Mouse (Mus musculus) embryonic facial prominence, embryonic 15.5 days (tissue): Measurements from ENCODE around the gene Lrp4. TPM values are rescaled to one million over a fixed set of nuclear protein-coding genes. Genes with fewer than 3 reads are reported as not detected.
A peak's percentile ranks its signal among the peaks of the same experiment; 100 is the strongest.

Experiments used
- ATAC-seq: fragments of 200-750 bp; cut with Nextera tagmentation; 2 replicates; pipeline ENCODE4 v1.8.0; 2017; ENCODE audit warnings: low read depth, moderate TSS enrichment; ENCODE audit not compliant: insufficient number of reproducible peaks, low FRiP score, low TSS enrichment
- H3K27ac ChIP-seq: fragments of 300-500 bp; sonication (generic); replicated peaks from 2 replicates; pipeline ENCODE4 v1.5.1; 2015; ENCODE audit warnings: mild to moderate bottlenecking, inconsistent platforms
- H3K27me3 ChIP-seq: fragments of 300-500 bp; sonication (generic); 2 replicates; pipeline ENCODE4 v1.6.1; 2015; ENCODE audit warnings: inconsistent platforms
- H3K36me3 ChIP-seq: fragments of 300-500 bp; sonication (generic); 2 replicates; pipeline ENCODE4 v1.6.1; 2015; ENCODE audit warnings: mild to moderate bottlenecking, inconsistent platforms
- H3K4me1 ChIP-seq: fragments of 300-500 bp; sonication (generic); 2 replicates; pipeline ENCODE4 v1.6.1; 2015; ENCODE audit warnings: inconsistent platforms
- H3K4me2 ChIP-seq: fragments of 300-500 bp; sonication (generic); replicated peaks from 2 replicates; pipeline ENCODE4 v1.6.1; 2015; ENCODE audit warnings: mild to moderate bottlenecking, inconsistent platforms
- H3K4me3 ChIP-seq: fragments of 300-500 bp; sonication (generic); replicated peaks from 2 replicates; pipeline ENCODE4 v1.5.1; 2015; ENCODE audit warnings: mild to moderate bottlenecking, inconsistent platforms
- H3K9ac ChIP-seq: fragments of 300-500 bp; sonication (generic); 2 replicates; pipeline ENCODE4 v1.6.1; 2015; ENCODE audit warnings: inconsistent platforms
- H3K9me3 ChIP-seq: fragments of 300-500 bp; sonication (generic); replicated peaks from 2 replicates; pipeline ENCODE4 v1.6.1; 2016; ENCODE audit warnings: inconsistent platforms
- WGBS: fragments of 180-500 bp; shearing (Covaris S2); methylation state at CpG from one replicate; pipeline ENCODE4 v1.1.7; 2015; 5-methylcytosine and 5-hydroxymethylcytosine counted together
- polyA plus RNA-seq: library from polyadenylated mRNA; unstranded; fragments of >200 nt; fragmentation: Nextera tagmentation; extraction: Ambion mirVana; gene quantifications from 2 replicates; pipeline ENCODE4 v1.2.1, GENCODE M21; 2015

Gene Lrp4
- 11.1 and 12.0 TPM in 2 replicates for polyA plus RNA-seq

- peak; percentile 86 for ATAC-seq
- Histone ChIP-seq H3K9me3 (no peaks in the 10 kb centered on the region), H3K9ac (peak within 1 kb of the TSS; percentile 81), H3K4me1 (peaks cover 34% of the 10 kb centered on the region), H3K36me3 (no peaks in the 10 kb centered on the region), H3K27me3 (no peaks in the 10 kb centered on the region), H3K4me2 (peak within 1 kb of the TSS; percentile 84), H3K27ac (peak within 1 kb of the TSS; percentile 96), H3K4me3 (peak within 1 kb of the TSS; percentile 82)
- 0% methylated on average over 23 of the region's 36 CpGs for WGBS
Observed at GRCm38 (mm10) chr2:91457259-91457655, at the start of gene Lrp4. Gene Lrp4, plus strand, starts transcription at chr2:91457511.

- Histone ChIP-seq H3K4me3 (no peak overlapping the region), H3K27me3 (no peaks in the 10 kb centered on the region), H3K9me3 (no peaks in the 10 kb centered on the region), H3K4me2 (no peak overlapping the region), H3K4me1 (peaks cover 18% of the 10 kb centered on the region), H3K36me3 (no peaks in the 10 kb centered on the region), H3K9ac (no peak overlapping the region), H3K27ac (no peak overlapping the region)
- 71% methylated on average over 2 of the region's 2 CpGs for WGBS
- ATAC-seq: no peak
Observed at GRCm38 (mm10) chr2:91408031-91408430, 49.3 kb upstream of the Lrp4 start.

DNA sequence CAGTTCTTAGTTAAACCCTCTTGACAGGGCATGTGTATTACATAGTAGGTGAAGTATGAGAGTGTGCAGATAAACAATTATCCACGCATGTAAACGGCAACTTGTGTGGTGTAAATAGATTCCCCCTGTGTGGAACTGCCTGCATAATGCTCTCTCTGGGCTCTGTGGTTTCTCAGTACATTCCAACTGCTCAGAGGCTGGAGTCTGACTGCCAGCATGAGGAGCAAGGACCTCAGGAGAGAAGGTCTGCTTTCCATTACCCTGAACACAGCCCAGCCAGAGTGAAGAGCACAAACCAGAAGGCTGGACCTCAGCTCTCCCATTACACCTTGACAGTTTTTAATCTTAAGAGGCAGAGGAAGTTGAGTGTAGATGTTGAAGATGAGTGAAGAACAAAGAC lies 45.8 kb upstream of the Lrp4 start:
- Histone ChIP-seq H3K36me3 (no peaks in the 10 kb centered on the region), H3K4me2 (no peak overlapping the region), H3K9ac (no peak overlapping the region), H3K9me3 (no peaks in the 10 kb centered on the region), H3K4me3 (no peak overlapping the region), H3K27ac (peak overlapping the region; percentile 74), H3K4me1 (peaks cover 21% of the 10 kb centered on the region), H3K27me3 (no peaks in the 10 kb centered on the region)
- WGBS: 24% methylated on average over 2 of the region's 2 CpGs
- ATAC-seq: peak; percentile 92

DNA sequence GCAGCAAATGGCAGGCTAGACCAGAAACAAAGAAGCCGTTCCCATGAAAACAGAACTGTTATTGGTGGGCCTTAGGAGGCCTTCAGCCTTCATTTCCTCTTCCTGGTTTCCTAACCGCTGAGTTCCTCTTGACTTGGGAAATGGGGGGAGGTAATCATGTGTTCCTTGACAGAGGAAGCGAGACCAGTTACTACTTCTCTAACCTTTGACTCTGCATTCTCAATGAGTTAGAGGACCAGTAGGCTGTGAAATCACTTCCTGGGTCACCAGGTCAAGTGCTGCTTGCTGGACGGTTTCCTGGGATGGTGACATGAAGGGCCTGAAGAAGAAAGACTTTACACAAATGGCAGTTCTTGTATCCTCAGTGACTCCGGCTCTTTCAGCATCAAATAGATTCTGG lies 45.0 kb upstream of the Lrp4 start:
- no peak for ATAC-seq
- no peak overlapping the region for H3K4me2 ChIP-seq

DNA sequence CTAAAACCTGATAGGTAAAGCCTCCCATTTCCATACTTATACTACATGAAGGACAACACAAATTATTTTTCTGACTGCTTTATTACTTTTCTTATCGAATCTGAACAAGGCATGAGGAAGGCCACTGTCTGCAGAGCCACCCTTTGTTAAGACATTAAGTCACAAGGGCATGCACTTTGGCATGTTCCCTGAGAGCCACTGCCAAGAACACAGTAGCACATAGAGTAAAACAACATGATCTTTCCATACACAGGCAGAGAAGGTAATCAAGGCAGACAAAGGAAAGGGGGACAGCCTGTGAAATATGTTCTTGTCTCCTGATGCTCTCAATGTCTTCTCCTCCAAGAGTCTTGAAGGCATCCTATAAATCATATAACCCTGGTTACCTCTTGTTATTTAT lies 43.5 kb upstream of the Lrp4 start:
- Histone ChIP-seq H3K27ac (no peak overlapping the region), H3K4me1 (peaks cover 21% of the 10 kb centered on the region), H3K9ac (no peak overlapping the region), H3K4me2 (no peak overlapping the region), H3K4me3 (no peak overlapping the region), H3K9me3 (no peaks in the 10 kb centered on the region), H3K36me3 (no peaks in the 10 kb centered on the region), H3K27me3 (no peaks in the 10 kb centered on the region)
- ATAC-seq: no peak
- 88% methylated on average over 1 of the region's 1 CpGs for WGBS

More for the DNA sequence above, 45.0 kb upstream of the Lrp4 start:
- Histone ChIP-seq H3K4me1 (peaks cover 21% of the 10 kb centered on the region), H3K4me3 (no peak overlapping the region), H3K9ac (no peak overlapping the region), H3K9me3 (no peaks in the 10 kb centered on the region), H3K27ac (peak overlapping the region; percentile 74), H3K36me3 (no peaks in the 10 kb centered on the region), H3K27me3 (no peaks in the 10 kb centered on the region)
- 71% methylated on average over 5 of the region's 5 CpGs for WGBS

GRCm38 (mm10) chr2:91421641-91422040 lies 35.7 kb upstream of the Lrp4 start:
- no peak overlapping the region for H3K4me3 ChIP-seq
- H3K9me3 ChIP-seq: no peaks in the 10 kb centered on the region; the same call in 1 of the 2 replicates
- 79% methylated on average over 5 of the region's 5 CpGs for WGBS
- H3K27me3 ChIP-seq: no peaks in the 10 kb centered on the region
- H3K4me1 ChIP-seq: no peaks in the 10 kb centered on the region
- no peak overlapping the region for H3K4me2 ChIP-seq
- no peak for ATAC-seq
- no peak overlapping the region for H3K27ac ChIP-seq
- no peak overlapping the region for H3K9ac ChIP-seq
- H3K36me3 ChIP-seq: peaks cover 14% of the 10 kb centered on the region

DNA sequence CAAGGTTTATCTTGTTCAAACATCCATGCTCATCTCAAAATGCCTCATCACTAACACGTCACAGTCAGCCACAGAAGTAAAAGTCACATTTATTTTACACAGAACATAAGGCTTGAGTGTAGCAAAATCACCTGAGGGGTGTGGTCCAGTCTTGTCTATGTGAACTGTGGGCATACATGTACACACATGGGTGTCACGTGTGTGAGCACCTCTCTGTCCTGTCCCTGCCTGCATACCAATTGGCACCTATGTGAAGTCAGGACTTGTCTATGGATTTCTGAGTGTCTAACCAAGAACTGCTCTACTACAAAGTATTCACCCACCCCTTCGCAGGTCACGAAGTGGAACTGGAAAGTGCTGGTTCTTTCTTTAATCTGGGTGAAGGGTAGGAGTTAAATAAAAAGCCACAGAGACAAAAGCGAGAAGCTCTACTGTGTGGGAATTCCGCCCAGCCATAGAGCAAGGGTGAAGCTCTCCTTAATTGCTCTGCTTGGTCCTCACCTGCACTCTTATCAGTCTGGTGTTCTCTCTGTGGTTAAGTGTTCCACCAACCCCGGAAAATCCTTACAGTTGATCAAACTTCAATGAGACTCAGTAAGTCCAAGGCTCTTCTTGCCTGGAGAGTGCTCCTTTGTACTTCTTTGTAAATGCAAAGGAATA lies 33.1 kb upstream of the Lrp4 start:
- Histone ChIP-seq H3K36me3 (peaks cover 14% of the 10 kb centered on the region), H3K27me3 (no peaks in the 10 kb centered on the region), H3K4me2 (no peak overlapping the region), H3K4me3 (no peak overlapping the region), H3K9me3 (no peaks in the 10 kb centered on the region; the same call in 1 of the 2 replicates), H3K9ac (no peak overlapping the region), H3K4me1 (no peaks in the 10 kb centered on the region), H3K27ac (peak overlapping the region; percentile 18; the same call in 1 of the 2 replicates)
- no peak for ATAC-seq
- 66% methylated on average over 7 of the region's 7 CpGs for WGBS

GRCm38 (mm10) chr2:91426321-91426720 lies 31.0 kb upstream of the Lrp4 start:
- H3K27ac ChIP-seq: no peak overlapping the region
- no peak overlapping the region for H3K4me3 ChIP-seq
- peaks cover 5% of the 10 kb centered on the region for H3K36me3 ChIP-seq
- no peak for ATAC-seq
- H3K9me3 ChIP-seq: no peaks in the 10 kb centered on the region; the same call in 1 of the 2 replicates
- H3K4me2 ChIP-seq: no peak overlapping the region
- 88% methylated on average over 1 of the region's 1 CpGs for WGBS
- H3K27me3 ChIP-seq: no peaks in the 10 kb centered on the region
- H3K9ac ChIP-seq: no peak overlapping the region
- peaks cover 15% of the 10 kb centered on the region for H3K4me1 ChIP-seq

DNA sequence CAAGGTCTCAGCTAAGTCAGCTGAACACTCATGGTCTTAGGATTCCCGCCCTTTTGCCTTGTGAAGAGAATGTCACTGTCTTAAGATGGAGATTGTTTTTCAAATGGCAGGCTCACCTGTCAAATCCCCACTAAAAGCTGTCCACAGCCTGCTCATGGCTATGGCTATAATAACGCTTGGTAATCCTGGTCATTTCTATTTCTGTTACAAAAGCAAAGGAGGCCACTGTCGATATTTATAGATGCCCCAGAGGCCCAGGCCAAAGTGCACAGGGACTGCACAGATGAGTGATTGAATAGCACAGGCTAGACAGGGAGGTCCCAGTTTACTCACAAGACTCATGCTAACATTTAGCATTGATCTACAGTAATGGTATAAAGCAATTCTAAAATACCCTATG lies 28.2 kb upstream of the Lrp4 start:
- Histone ChIP-seq H3K36me3 (no peaks in the 10 kb centered on the region), H3K27me3 (no peaks in the 10 kb centered on the region), H3K9ac (no peak overlapping the region), H3K4me1 (peaks cover 15% of the 10 kb centered on the region), H3K27ac (no peak overlapping the region), H3K4me3 (no peak overlapping the region), H3K9me3 (no peaks in the 10 kb centered on the region), H3K4me2 (no peak overlapping the region)
- no peak for ATAC-seq
- 72% methylated on average over 3 of the region's 3 CpGs for WGBS

GRCm38 (mm10) chr2:91429915-91430599 lies 27.3 kb upstream of the Lrp4 start:
- ATAC-seq: no peak
- Histone ChIP-seq H3K4me1 (peaks cover 15% of the 10 kb centered on the region), H3K27ac (no peak overlapping the region), H3K4me3 (no peak overlapping the region), H3K4me2 (no peak overlapping the region), H3K9me3 (no peaks in the 10 kb centered on the region), H3K27me3 (no peaks in the 10 kb centered on the region), H3K36me3 (no peaks in the 10 kb centered on the region), H3K9ac (no peak overlapping the region)
- WGBS: 29% methylated on average over 9 of the region's 9 CpGs

- WGBS: 36% methylated on average over 6 of the region's 6 CpGs
- H3K4me2 ChIP-seq: no peak overlapping the region
- peaks cover 15% of the 10 kb centered on the region for H3K4me1 ChIP-seq
- ATAC-seq: no peak; the same call in 1 of the 2 replicates
- no peak overlapping the region for H3K9ac ChIP-seq
- H3K27ac ChIP-seq: no peak overlapping the region
- H3K4me3 ChIP-seq: no peak overlapping the region
- no peaks in the 10 kb centered on the region for H3K27me3 ChIP-seq
- no peaks in the 10 kb centered on the region for H3K9me3 ChIP-seq
- H3K36me3 ChIP-seq: no peaks in the 10 kb centered on the region
Observed at GRCm38 (mm10) chr2:91430600-91430919, 26.8 kb upstream of the Lrp4 start.

GRCm38 (mm10) chr2:91436713-91437112 lies 20.6 kb upstream of the Lrp4 start:
- WGBS: 77% methylated on average over 8 of the region's 8 CpGs
- 0 out of 2 replicates have a peak, but pooled peaks cover 6% of the 10 kb centered on the region for H3K4me1 ChIP-seq

More at GRCm38 (mm10) chr2:91436713-91437112, 20.6 kb upstream of the Lrp4 start:
- no peak for ATAC-seq
- H3K27ac ChIP-seq: no peak overlapping the region
- H3K9ac ChIP-seq: no peak overlapping the region
- no peaks in the 10 kb centered on the region for H3K27me3 ChIP-seq
- H3K4me3 ChIP-seq: no peak overlapping the region
- no peaks in the 10 kb centered on the region for H3K36me3 ChIP-seq
- no peak overlapping the region for H3K4me2 ChIP-seq
- no peaks in the 10 kb centered on the region for H3K9me3 ChIP-seq
